Mouse (Mus musculus) MEL (cell line): ENCODE data around the gene Rgl1. TPM values are rescaled to one million over a fixed set of nuclear protein-coding genes. Genes with fewer than 3 reads are reported as not detected.

Experiments used
- DNase-seq: peaks from one replicate; pipeline ENCODE4 v3.0.0; 2011; ENCODE audit warnings: low read depth, low spot score
- H3K27ac ChIP-seq: 2 replicates; pipeline ENCODE4 v1.5.1; 2012; ENCODE audit warnings: low read depth, mild to moderate bottlenecking, control low read depth, low read length, moderate library complexity; ENCODE audit not compliant: control insufficient read depth
- H3K27me3 ChIP-seq, 2 experiments: fragments of 150-350 bp in 1 of 2; sonication (generic) in 1 of 2; 2 replicates each; pipeline ENCODE4 v1.6.1; 2012; ENCODE audit warnings: low read length in 2 of 2, mild to moderate bottlenecking in 2 of 2, improper control_type of control experiment in 1 of 2, moderate library complexity in 1 of 2; ENCODE audit not compliant: insufficient read depth in 2 of 2, control insufficient read depth in 1 of 2
- H3K36me3 ChIP-seq, 2 experiments: 2 replicates each; pipeline ENCODE4 v1.6.1; 2012 to 2014; ENCODE audit warnings: low read length in 2 of 2, improper control_type of control experiment in 1 of 2, inconsistent platforms in 1 of 2, mild to moderate bottlenecking in 1 of 2; ENCODE audit not compliant: insufficient read depth in 2 of 2, control insufficient read depth in 1 of 2
- H3K4me1 ChIP-seq, 2 experiments: fragments of 150-350 bp in 1 of 2; sonication (generic) in 1 of 2; 2 replicates each; pipeline ENCODE4 v1.6.1; 2012; ENCODE audit warnings: low read length in 2 of 2, improper control_type of control experiment in 1 of 2, mild to moderate bottlenecking in 1 of 2; ENCODE audit not compliant: insufficient read depth in 2 of 2, control insufficient read depth in 1 of 2
- H3K4me3 ChIP-seq, 2 experiments: fragments of 150-350 bp in 1 of 2; sonication (generic) in 1 of 2; 2 replicates each; pipeline ENCODE4 v1.5.1; 2012; ENCODE audit warnings: low read depth in 2 of 2, low read length in 2 of 2, mild to moderate bottlenecking in 2 of 2, moderate library complexity in 2 of 2, control low read depth in 1 of 2, improper control_type of control experiment in 1 of 2; ENCODE audit not compliant: control insufficient read depth in 1 of 2, insufficient read depth in 1 of 2
- H3K79me2 ChIP-seq: 2 replicates; pipeline ENCODE4 v1.6.1; 2012; ENCODE audit warnings: mild to moderate bottlenecking, low read length, moderate library complexity; ENCODE audit not compliant: control insufficient read depth, poor library complexity, insufficient read depth
- H3K9ac ChIP-seq: 2 replicates; pipeline ENCODE4 v1.6.1; 2012; ENCODE audit warnings: low read depth, mild to moderate bottlenecking, control low read depth, low read length, moderate library complexity; ENCODE audit not compliant: control insufficient read depth, poor library complexity, severe bottlenecking
- H3K9me3 ChIP-seq: fragments of 150-350 bp; sonication (generic); replicated peaks from 2 replicates; pipeline ENCODE4 v1.6.1; 2012; ENCODE audit warnings: mild to moderate bottlenecking, low read length, improper control_type of control experiment, moderate library complexity; ENCODE audit not compliant: insufficient read depth
- BHLHE40 ChIP-seq: IDR thresholded peaks from 2 replicates; pipeline ENCODE4 v1.6.1; 2012; ENCODE audit warnings: low read depth, mild to moderate bottlenecking, inconsistent platforms, low read length, improper control_type of control experiment, borderline replicate concordance
- CHD2 ChIP-seq: IDR thresholded peaks from 2 replicates; pipeline ENCODE4 v1.6.1; 2011; ENCODE audit warnings: low read length, improper control_type of control experiment
- E2F4 ChIP-seq: IDR thresholded peaks from 2 replicates; pipeline ENCODE4 v1.6.1; 2011; ENCODE audit warnings: low read depth, low read length, improper control_type of control experiment, borderline replicate concordance
- ELF1 ChIP-seq: IDR thresholded peaks from 2 replicates; pipeline ENCODE4 v1.6.1; 2014; ENCODE audit warnings: low read depth, mild to moderate bottlenecking, inconsistent platforms, low read length, improper control_type of control experiment, moderate library complexity
- EP300 ChIP-seq, 2 experiments: IDR thresholded peaks; 2 replicates each; pipeline ENCODE4 v1.6.1; 2011; ENCODE audit warnings: improper control_type of control experiment in 2 of 2, low read length in 2 of 2, low read depth in 1 of 2, mild to moderate bottlenecking in 1 of 2
- ETS1 ChIP-seq: IDR thresholded peaks from 2 replicates; pipeline ENCODE4 v1.6.1; 2012; ENCODE audit warnings: low read depth, mild to moderate bottlenecking, inconsistent platforms, low read length, improper control_type of control experiment, moderate library complexity
- GABPA ChIP-seq: IDR thresholded peaks from 2 replicates; pipeline ENCODE4 v1.6.1; 2012; ENCODE audit warnings: low read depth, mild to moderate bottlenecking, inconsistent platforms, low read length, improper control_type of control experiment, moderate library complexity
- GATA1 ChIP-seq: IDR thresholded peaks from 2 replicates; pipeline ENCODE4 v1.6.1; 2011; ENCODE audit warnings: low read depth, low read length, improper control_type of control experiment
- JUND ChIP-seq: IDR thresholded peaks from 2 replicates; pipeline ENCODE4 v1.6.1; 2011; ENCODE audit warnings: low read depth, mild to moderate bottlenecking, improper control_type of control experiment, low read length
- KAT2A ChIP-seq: conservative IDR thresholded peaks from 2 replicates; pipeline ENCODE4 v1.6.1; 2012; ENCODE audit warnings: low read depth, low read length, improper control_type of control experiment, inconsistent platforms
- MAX ChIP-seq: IDR thresholded peaks from 2 replicates; pipeline ENCODE4 v1.6.1; 2011; ENCODE audit warnings: low read length, improper control_type of control experiment
- MAZ ChIP-seq: IDR thresholded peaks from 2 replicates; pipeline ENCODE4 v1.6.1; 2012; ENCODE audit warnings: low read depth, mild to moderate bottlenecking, inconsistent platforms, low read length, improper control_type of control experiment
- MEF2A ChIP-seq: IDR thresholded peaks from 2 replicates; pipeline ENCODE4 v1.6.1; 2014; ENCODE audit warnings: low read depth, mild to moderate bottlenecking, inconsistent platforms, low read length, improper control_type of control experiment; ENCODE audit not compliant: poor library complexity, insufficient replicate concordance, severe bottlenecking; ENCODE audit errors: extremely low read depth
- MXI1 ChIP-seq: IDR thresholded peaks from 2 replicates; pipeline ENCODE4 v1.6.1; 2011; ENCODE audit warnings: mild to moderate bottlenecking, low read depth, low read length, improper control_type of control experiment
- MYB ChIP-seq: IDR thresholded peaks from 2 replicates; pipeline ENCODE4 v1.6.1; 2011; ENCODE audit warnings: mild to moderate bottlenecking, low read depth, low read length, improper control_type of control experiment
- MYC ChIP-seq: IDR thresholded peaks from 2 replicates; pipeline ENCODE4 v1.6.1; 2011; ENCODE audit warnings: low read depth, mild to moderate bottlenecking, low read length, improper control_type of control experiment, moderate library complexity
- NELFE ChIP-seq: IDR thresholded peaks from 2 replicates; pipeline ENCODE4 v1.6.1; 2011; ENCODE audit warnings: low read depth, low read length, improper control_type of control experiment
- POLR2AphosphoS5 ChIP-seq: IDR thresholded peaks from 2 replicates; pipeline ENCODE4 v1.6.1; 2012; ENCODE audit warnings: low read depth, borderline replicate concordance, mild to moderate bottlenecking, inconsistent platforms, low read length, moderate library complexity, mixed read lengths
- RCOR1 ChIP-seq: IDR thresholded peaks from 2 replicates; pipeline ENCODE4 v1.6.1; 2012; ENCODE audit warnings: low read depth, mild to moderate bottlenecking, inconsistent platforms, low read length, improper control_type of control experiment
- SMC3 ChIP-seq: IDR thresholded peaks from 2 replicates; pipeline ENCODE4 v1.6.1; 2011; ENCODE audit warnings: low read depth, low read length, improper control_type of control experiment
- TCF12 ChIP-seq: IDR thresholded peaks from 2 replicates; pipeline ENCODE4 v1.6.1; 2014; ENCODE audit warnings: low read depth, mild to moderate bottlenecking, inconsistent platforms, low read length, improper control_type of control experiment, moderate library complexity
- ZC3H11A ChIP-seq: IDR thresholded peaks from 2 replicates; pipeline ENCODE4 v1.6.1; 2012; ENCODE audit warnings: low read depth, mild to moderate bottlenecking, inconsistent platforms, low read length, improper control_type of control experiment
- ZKSCAN1 ChIP-seq: IDR thresholded peaks from 2 replicates; pipeline ENCODE4 v1.6.1; 2012; ENCODE audit warnings: low read depth, mild to moderate bottlenecking, inconsistent platforms, low read length, improper control_type of control experiment, moderate library complexity
- polyA plus RNA-seq, 2 experiments: library from polyadenylated mRNA; stranded (reverse) in 1 of 2; unstranded in 1 of 2; fragments of >175 nt in 1 of 2; fragments of >200 nt in 1 of 2; gene quantifications; 2 replicates each; pipeline versions ENCODE4 v1.2.1 to v1.2.4; 2012; ENCODE audit warnings: low replicate concordance in 2 of 2, low read depth in 1 of 2; ENCODE audit not compliant: insufficient read length in 2 of 2, insufficient read depth in 1 of 2, missing spikeins in 1 of 2
- total RNA-seq: library from RNA; depleted of rRNA; stranded (reverse); fragments of 300-350 nt; gene quantifications from 2 replicates; pipeline ENCODE4 v1.2.3, GENCODE M21; 2012

The Rgl1 gene
- total and polyA plus RNA-seq, 3 experiments = 0.12 to 0.39 TPM; not detected in 1

DNA sequence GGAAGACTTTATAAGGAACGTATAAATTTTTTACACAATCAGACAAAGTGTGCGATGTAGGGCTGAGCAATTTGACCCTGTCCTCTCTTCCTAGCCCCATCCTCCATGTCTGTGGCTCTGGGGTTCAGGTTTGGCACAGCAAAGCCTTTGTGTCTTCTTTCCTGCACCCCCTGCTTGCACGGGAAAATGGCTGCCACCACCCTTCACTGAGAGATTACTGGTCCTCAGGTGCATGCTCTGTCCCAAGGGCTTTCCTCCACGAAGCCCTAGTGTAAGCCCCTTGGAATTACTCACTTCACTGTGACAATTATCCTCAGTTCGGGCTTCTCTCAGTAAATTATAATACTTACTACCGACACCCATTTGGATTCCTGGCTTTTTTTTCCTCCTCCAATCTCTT, 109.5 kb downstream of the Rgl1 start:
- peaks cover 26 to 33% of the 10 kb centered on the region in 2 experiments for H3K27me3 ChIP-seq
- H3K4me3 ChIP-seq = no peak overlapping the region
- no peaks in the 10 kb centered on the region for H3K4me1 ChIP-seq
- H3K9me3 ChIP-seq = no peaks in the 10 kb centered on the region
- H3K9ac ChIP-seq = no peak overlapping the region
- no peaks in the 10 kb centered on the region for H3K79me2 ChIP-seq
- TF ChIP-seq BHLHE40 (no peak), MEF2A (no peak), MAX (no peak), POLR2AphosphoS5 (no peak), KAT2A (no peak), E2F4 (no peak), MYB (no peak), ETS1 (no peak), ELF1 (no peak), MAZ (no peak), SMC3 (no peak)
- no peak for DNase-seq
- H3K27ac ChIP-seq = no peak overlapping the region
- no peaks in the 10 kb centered on the region for H3K36me3 ChIP-seq

GRCm38 (mm10) chr1:152654851-152655250, 111.3 kb downstream of the Rgl1 start:
- TF ChIP-seq RCOR1 = no peak
- Histone ChIP-seq H3K27me3 (peaks cover 17 to 33% of the 10 kb centered on the region in 2 experiments), H3K9me3 (no peaks in the 10 kb centered on the region)

DNA sequence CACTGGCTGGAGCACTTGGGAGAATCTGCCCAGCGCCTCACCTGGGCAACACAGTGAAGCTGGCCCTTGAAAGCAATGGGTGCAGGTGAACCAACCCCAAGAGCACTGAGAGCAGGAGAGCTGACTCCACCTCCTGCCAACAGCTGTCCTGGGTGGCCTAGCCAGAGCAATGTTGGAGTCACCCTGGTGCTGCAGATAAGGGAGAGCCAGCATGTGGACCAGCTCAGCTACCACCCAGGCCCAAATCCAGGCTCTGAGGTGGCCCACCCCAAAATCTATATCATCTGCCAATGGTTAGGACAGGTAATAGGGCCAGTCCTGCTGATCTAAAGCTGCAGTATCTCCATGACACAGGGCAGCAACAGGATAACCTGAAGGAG, 114.7 kb downstream of the Rgl1 start:
- Histone ChIP-seq H3K27ac (no peak overlapping the region), H3K79me2 (no peaks in the 10 kb centered on the region), H3K9me3 (no peaks in the 10 kb centered on the region), H3K36me3 (no peaks in the 10 kb centered on the region), H3K9ac (no peak overlapping the region), H3K27me3 (peaks cover 5 to 13% of the 10 kb centered on the region in 2 experiments), H3K4me1 (no peaks in the 10 kb centered on the region), H3K4me3 (no peak overlapping the region)
- DNase-seq = no peak
- TF ChIP-seq MYC (no peak), EP300 (IDR thresholded peaks at IDR 0.05; ENCODE audit: low read depth in 1 of 2, low read length in 2 of 2) (no peak), CHD2 (no peak), MYB (no peak), ZKSCAN1 (no peak), POLR2AphosphoS5 (no peak), MEF2A (no peak), MXI1 (no peak), NELFE (no peak), JUND (no peak), GABPA (no peak), GATA1 (no peak), ETS1 (no peak), RCOR1 (no peak), ZC3H11A (no peak), TCF12 (no peak)
- TF ChIP-seq, all 39 proteins: peak for 0

More at GRCm38 (mm10) chr1:152654851-152655250, 111.3 kb downstream of the Rgl1 start:
- Histone ChIP-seq H3K79me2 (no peaks in the 10 kb centered on the region), H3K4me1 (no peaks in the 10 kb centered on the region), H3K36me3 (no peaks in the 10 kb centered on the region), H3K4me3 (no peak overlapping the region), H3K27ac (no peak overlapping the region), H3K9ac (no peak overlapping the region)
- no peak for DNase-seq
